Mouse (Mus musculus): Measurements from ENCODE around the gene Madd. TPM values are rescaled to one million over a fixed set of nuclear protein-coding genes. Genes with fewer than 3 reads are reported as not detected.

Madd gene
- total and polyA plus RNA-seq, 2 experiments from 2014 or later: 39.8 to 87.1 TPM

DNA sequence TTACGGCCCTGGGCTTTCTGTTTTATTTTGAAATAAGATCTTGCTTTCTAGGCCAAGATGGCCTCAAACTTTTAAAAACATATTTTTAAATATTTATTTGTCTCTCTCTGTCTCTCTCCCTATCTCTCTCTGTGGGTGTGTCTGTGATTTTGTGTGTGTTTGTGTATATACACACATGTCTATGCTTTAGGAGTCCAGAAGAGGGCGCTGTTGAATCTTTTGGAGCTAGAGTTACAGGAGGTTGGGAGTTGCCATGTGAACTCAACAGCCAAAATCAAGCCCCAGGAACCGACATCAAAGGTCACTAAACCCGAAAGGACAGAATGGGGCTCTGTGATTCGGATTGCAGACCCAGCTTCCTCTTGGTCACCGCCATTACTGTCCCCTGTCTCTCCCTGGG is 73.2 kb downstream of the Madd start:
- no peak for ATAC-seq (ENCODE audit: low FRiP score)
- Histone ChIP-seq H3K9me3 (ENCODE audit: low read length) (no peaks in the 10 kb centered on the region), H3K4me1 (ENCODE audit: insufficient read depth, low read length) (0 out of 2 replicates have a peak, but pooled peaks cover 3% of the 10 kb centered on the region), H3K4me3 (ENCODE audit: low read depth, low read length) (no peak overlapping the region), H3K4me2 (ENCODE audit: low read depth, low read length, poor library complexity, severe bottlenecking) (no peak overlapping the region), H3K27me3 (ENCODE audit: insufficient read depth, low read length) (no peaks in the 10 kb centered on the region), H3K27ac (ENCODE audit: low read depth, low read length) (no peak overlapping the region), H3K36me3 (ENCODE audit: insufficient read depth, low read length) (no peaks in the 10 kb centered on the region), H3K9ac (replicated peaks; ENCODE audit: low read length, poor library complexity, severe bottlenecking) (no peak overlapping the region)
- no peak for DNase-seq (ENCODE audit: low spot score)
- 81% methylated on average over 6 of the region's 6 CpGs for WGBS
- TF ChIP-seq CTCF (IDR thresholded peaks at IDR 0.05): no peak

DNA sequence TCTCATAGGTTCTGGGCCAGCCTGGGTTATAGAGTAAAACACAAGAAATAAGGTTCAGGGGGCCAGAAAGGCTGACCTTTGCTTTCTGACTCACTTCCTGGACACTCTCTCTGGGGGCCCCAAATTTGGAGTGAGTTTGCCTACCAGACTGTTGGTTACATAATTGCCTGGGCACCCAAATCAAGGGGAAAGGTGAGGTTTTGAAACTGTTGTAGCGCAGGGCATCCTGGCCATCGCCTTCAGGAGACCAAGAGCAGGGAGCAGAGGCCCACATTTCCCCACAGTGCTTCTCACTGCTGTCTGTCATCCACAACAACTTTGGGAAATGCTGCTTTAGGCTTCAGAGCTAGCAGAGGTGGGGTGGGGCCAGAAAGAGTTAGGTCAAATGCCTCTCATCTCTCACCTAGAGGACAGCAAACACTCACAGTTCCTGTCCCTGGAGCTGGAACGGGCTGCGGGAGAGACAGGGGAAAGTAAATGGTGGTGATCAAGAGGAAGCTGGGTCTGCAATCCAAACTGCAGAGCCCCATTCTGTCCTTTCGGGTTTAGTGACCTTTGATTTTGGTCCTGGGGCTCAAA is 73.7 kb downstream of the Madd start:
- Histone ChIP-seq H3K4me2 (ENCODE audit: low read depth, low read length, poor library complexity, severe bottlenecking) (no peak overlapping the region), H3K27me3 (ENCODE audit: insufficient read depth, low read length) (no peaks in the 10 kb centered on the region), H3K4me1 (ENCODE audit: insufficient read depth, low read length) (no peaks in the 10 kb centered on the region), H3K9me3 (ENCODE audit: low read length) (no peaks in the 10 kb centered on the region), H3K36me3 (ENCODE audit: insufficient read depth, low read length) (no peaks in the 10 kb centered on the region), H3K4me3 (ENCODE audit: low read depth, low read length) (no peak overlapping the region), H3K9ac (replicated peaks; ENCODE audit: low read length, poor library complexity, severe bottlenecking) (no peak overlapping the region), H3K27ac (ENCODE audit: low read depth, low read length) (no peak overlapping the region)
- ATAC-seq (ENCODE audit: low FRiP score): no peak
- TF ChIP-seq CTCF (IDR thresholded peaks at IDR 0.05): no peak
- 94% methylated on average over 5 of the region's 5 CpGs for WGBS
- DNase-seq (ENCODE audit: low spot score): no peak

DNA sequence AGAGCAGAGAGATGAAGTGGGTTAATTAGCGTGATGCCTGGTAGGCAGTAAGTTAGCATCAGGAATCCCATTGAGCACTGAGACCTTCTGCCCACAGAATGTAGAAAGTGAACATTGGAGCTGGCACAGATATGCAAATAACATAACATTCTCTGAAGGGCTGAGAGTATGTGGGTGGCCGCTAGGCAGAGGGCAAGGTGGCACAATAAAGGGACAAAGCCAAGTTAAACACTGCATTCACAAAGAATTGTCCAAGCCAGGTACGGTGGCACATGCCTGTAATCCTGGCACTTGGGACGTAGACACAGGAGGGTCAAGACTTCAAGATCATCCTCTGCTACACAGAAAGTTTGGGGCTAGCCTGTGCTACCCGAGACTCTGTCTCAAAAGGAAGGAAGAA is 74.4 kb downstream of the Madd start:
- H3K4me3 ChIP-seq (ENCODE audit: low read depth, low read length): no peak overlapping the region
- no peaks in the 10 kb centered on the region for H3K27me3 ChIP-seq (ENCODE audit: insufficient read depth, low read length)
- no peaks in the 10 kb centered on the region for H3K9me3 ChIP-seq (ENCODE audit: low read length)
- no peak for ATAC-seq (ENCODE audit: low FRiP score)
- DNase-seq (ENCODE audit: low spot score): no peak
- WGBS: 83% methylated on average over 5 of the region's 5 CpGs
- H3K27ac ChIP-seq (ENCODE audit: low read depth, low read length): no peak overlapping the region
- no peaks in the 10 kb centered on the region for H3K36me3 ChIP-seq (ENCODE audit: insufficient read depth, low read length)
- TF ChIP-seq CTCF (IDR thresholded peaks at IDR 0.05): no peak
- no peak overlapping the region for H3K9ac ChIP-seq (replicated peaks; ENCODE audit: low read length, poor library complexity, severe bottlenecking)
- no peaks in the 10 kb centered on the region for H3K4me1 ChIP-seq (ENCODE audit: insufficient read depth, low read length)
- H3K4me2 ChIP-seq (ENCODE audit: low read depth, low read length, poor library complexity, severe bottlenecking): no peak overlapping the region

DNA sequence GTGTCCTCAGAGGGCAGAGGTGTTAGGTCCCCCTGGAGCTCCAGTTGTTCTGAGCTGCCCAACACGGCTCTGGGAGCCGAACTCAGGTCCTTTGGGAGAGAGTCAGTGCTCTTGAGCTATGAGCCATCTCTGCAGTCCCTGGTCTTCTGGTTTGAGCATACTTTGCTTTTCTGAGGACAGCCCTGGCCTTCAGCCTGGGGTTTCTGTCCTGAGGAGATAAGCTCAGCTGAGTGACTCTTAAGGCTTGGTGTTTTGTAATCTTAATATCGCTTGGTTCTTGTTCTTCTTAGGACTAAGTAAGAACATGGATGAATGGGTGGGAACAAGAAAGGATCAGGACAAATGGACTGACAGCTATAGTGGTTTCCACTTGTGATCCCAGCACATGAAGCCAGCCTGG is 75.5 kb downstream of the Madd start:
- no peak overlapping the region for H3K9ac ChIP-seq (replicated peaks; ENCODE audit: low read length, poor library complexity, severe bottlenecking)
- TF ChIP-seq CTCF (IDR thresholded peaks at IDR 0.05): no peak
- H3K36me3 ChIP-seq (ENCODE audit: insufficient read depth, low read length): no peaks in the 10 kb centered on the region
- no peak for ATAC-seq (ENCODE audit: low FRiP score)
- no peaks in the 10 kb centered on the region for H3K27me3 ChIP-seq (ENCODE audit: insufficient read depth, low read length)
- DNase-seq (ENCODE audit: low spot score): no peak
- H3K4me2 ChIP-seq (ENCODE audit: low read depth, low read length, poor library complexity, severe bottlenecking): no peak overlapping the region
- H3K27ac ChIP-seq (ENCODE audit: low read depth, low read length): no peak overlapping the region
- H3K4me1 ChIP-seq (ENCODE audit: insufficient read depth, low read length): no peaks in the 10 kb centered on the region
- H3K4me3 ChIP-seq (ENCODE audit: low read depth, low read length): no peak overlapping the region
- no peaks in the 10 kb centered on the region for H3K9me3 ChIP-seq (ENCODE audit: low read length)
- 88% methylated on average over 3 of the region's 3 CpGs for WGBS

DNA sequence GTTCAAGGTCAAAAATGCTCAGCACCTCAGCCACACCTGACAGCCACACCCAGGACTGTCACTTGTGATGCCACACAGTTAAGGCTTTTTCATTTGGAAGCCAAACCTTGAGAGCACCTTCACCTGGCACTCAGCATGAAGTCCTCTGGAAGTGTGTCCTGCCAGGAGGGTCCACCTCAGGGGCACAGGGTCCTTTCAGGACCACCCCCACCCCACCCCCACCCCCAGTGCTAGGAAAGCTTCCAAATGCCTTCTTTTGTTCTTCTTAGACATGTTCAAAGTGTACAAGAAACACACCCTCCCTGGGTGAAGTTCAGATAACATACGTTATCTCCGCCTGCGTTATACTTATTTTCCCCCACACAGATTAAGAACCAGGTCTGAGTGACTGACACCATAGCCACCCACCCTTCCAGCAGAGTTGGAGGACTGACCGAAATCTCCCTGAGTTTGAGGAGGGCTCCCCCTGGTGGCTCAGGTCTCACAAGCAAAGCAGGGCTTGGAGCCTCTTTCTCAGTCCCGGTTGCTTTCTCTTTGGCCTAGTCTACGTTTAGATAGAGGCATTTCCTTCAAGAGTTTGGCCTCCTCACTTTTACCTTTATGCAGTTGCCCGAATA is 82.4 kb downstream of the Madd start:
- TF ChIP-seq CTCF (IDR thresholded peaks at IDR 0.05): peak; percentile 96
- H3K4me2 ChIP-seq (ENCODE audit: low read depth, low read length, poor library complexity, severe bottlenecking): no peak overlapping the region
- no peak overlapping the region for H3K4me3 ChIP-seq (ENCODE audit: low read depth, low read length)
- H3K9ac ChIP-seq (replicated peaks; ENCODE audit: low read length, poor library complexity, severe bottlenecking): 0 out of 2 replicates have a peak overlapping the region, but pooled peaks have one; percentile 8
- DNase-seq (ENCODE audit: low spot score) (peak; percentile 90), ATAC-seq (ENCODE audit: low FRiP score) (peak; percentile 71; the same call in 1 of the 2 replicates)
- WGBS: 7% methylated on average over 7 of the region's 7 CpGs
- 0 out of 2 replicates have a peak, but pooled peaks cover 2% of the 10 kb centered on the region for H3K27me3 ChIP-seq (ENCODE audit: insufficient read depth, low read length)
- H3K9me3 ChIP-seq (ENCODE audit: low read length): no peaks in the 10 kb centered on the region
- no peak overlapping the region for H3K27ac ChIP-seq (ENCODE audit: low read depth, low read length)
- no peaks in the 10 kb centered on the region for H3K4me1 ChIP-seq (ENCODE audit: insufficient read depth, low read length)
- no peaks in the 10 kb centered on the region for H3K36me3 ChIP-seq (ENCODE audit: insufficient read depth, low read length)

DNA sequence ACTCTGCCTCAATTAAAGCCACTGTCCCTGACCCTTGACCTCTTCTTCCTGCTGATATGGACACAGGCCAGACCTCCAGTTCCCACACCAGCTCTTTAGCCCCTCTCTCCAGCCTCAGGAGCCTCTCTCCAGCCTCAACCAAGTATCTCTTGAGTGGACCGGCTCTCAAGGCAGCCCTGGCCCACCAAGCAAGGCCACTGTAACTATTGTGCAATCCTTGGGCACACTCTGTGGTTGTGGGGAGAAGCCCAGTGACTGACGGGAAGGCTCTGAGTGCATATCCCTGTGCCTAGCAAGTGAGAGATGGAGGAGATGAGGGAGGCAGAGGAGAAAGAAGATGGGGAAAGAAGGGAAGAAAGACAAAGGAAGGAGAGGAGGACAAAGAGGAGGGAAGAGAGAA is 85.5 kb downstream of the Madd start:
- ATAC-seq (ENCODE audit: low FRiP score) (no peak), DNase-seq (ENCODE audit: low spot score) (no peak)
- H3K27me3 ChIP-seq (ENCODE audit: insufficient read depth, low read length): 0 out of 2 replicates have a peak, but pooled peaks cover 3% of the 10 kb centered on the region
- 91% methylated on average over 2 of the region's 2 CpGs for WGBS
- H3K9me3 ChIP-seq (ENCODE audit: low read length): no peaks in the 10 kb centered on the region
- H3K27ac ChIP-seq (ENCODE audit: low read depth, low read length): no peak overlapping the region
- no peak overlapping the region for H3K9ac ChIP-seq (replicated peaks; ENCODE audit: low read length, poor library complexity, severe bottlenecking)
- no peak overlapping the region for H3K4me3 ChIP-seq (ENCODE audit: low read depth, low read length)
- H3K4me1 ChIP-seq (ENCODE audit: insufficient read depth, low read length): no peaks in the 10 kb centered on the region
- H3K36me3 ChIP-seq (ENCODE audit: insufficient read depth, low read length): no peaks in the 10 kb centered on the region
- no peak for TF ChIP-seq CTCF (IDR thresholded peaks at IDR 0.05)
- H3K4me2 ChIP-seq (ENCODE audit: low read depth, low read length, poor library complexity, severe bottlenecking): no peak overlapping the region
